Mouse (Mus musculus) kidney, embryonic 14.5 days (tissue): ENCODE measurements at regions not wholly inside any gene's neighbourhood (a gene's known extent, or its start where the extent isn't known, plus 50 kb on each side); places are given as distances from the start of the nearest gene placed in this dataset.

ENCODE experiments used
- ATAC-seq: fragments of 200-750 bp; cut with Nextera tagmentation; 2 replicates; pipeline ENCODE4 v1.8.0; 2017; ENCODE audit warnings: moderate number of reproducible peaks, mild to moderate bottlenecking, moderate TSS enrichment, moderate library complexity; ENCODE audit not compliant: low FRiP score, low TSS enrichment
- H3K27ac ChIP-seq: fragments of 300-500 bp; sonication (generic); 2 replicates; pipeline ENCODE4 v1.5.1; 2014; ENCODE audit warnings: low read depth, mild to moderate bottlenecking, low read length, moderate library complexity, mixed read lengths
- H3K27me3 ChIP-seq: fragments of 300-500 bp; sonication (generic); 2 replicates; pipeline ENCODE4 v1.6.1; 2014; ENCODE audit warnings: mild to moderate bottlenecking, low read length; ENCODE audit not compliant: control insufficient read depth, insufficient read depth
- H3K36me3 ChIP-seq: fragments of 300-500 bp; sonication (generic); 2 replicates; pipeline ENCODE4 v1.6.1; 2014; ENCODE audit warnings: low read length, mixed read lengths; ENCODE audit not compliant: control insufficient read depth, insufficient read depth
- H3K4me1 ChIP-seq: fragments of 300-500 bp; sonication (generic); 2 replicates; pipeline ENCODE4 v1.6.1; 2014; ENCODE audit warnings: low read length, mixed read lengths; ENCODE audit not compliant: control insufficient read depth, insufficient read depth
- H3K4me2 ChIP-seq: fragments of 300-500 bp; sonication (generic); replicated peaks from 2 replicates; pipeline ENCODE4 v1.6.1; 2014; ENCODE audit warnings: low read depth, mild to moderate bottlenecking, low read length
- H3K4me3 ChIP-seq: fragments of 300-500 bp; sonication (generic); 2 replicates; pipeline ENCODE4 v1.5.1; 2014; ENCODE audit warnings: mild to moderate bottlenecking, low read length
- H3K9ac ChIP-seq: fragments of 300-500 bp; sonication (generic); 2 replicates; pipeline ENCODE4 v1.6.1; 2014; ENCODE audit warnings: low read depth, mild to moderate bottlenecking, low read length, moderate library complexity
- H3K9me3 ChIP-seq: fragments of 300-500 bp; sonication (generic); 2 replicates; pipeline ENCODE4 v1.6.1; 2016; ENCODE audit warnings: low read length; ENCODE audit not compliant: control insufficient read depth
- WGBS: fragments of 180-500 bp; shearing (Covaris S2); extraction: QIAGEN DNeasy Blood & Tissue Kit; methylation state at CpG from one replicate; pipeline ENCODE4 v1.1.7; 2014; 5-methylcytosine and 5-hydroxymethylcytosine counted together

GRCm38 (mm10) chr3:147041201-147041600 is 189.0 kb downstream of the Ttll7 start:
- Histone ChIP-seq H3K4me1 (no peaks in the 10 kb centered on the region), H3K4me2 (no peak overlapping the region), H3K27ac (no peak overlapping the region), H3K27me3 (no peaks in the 10 kb centered on the region), H3K9me3 (no peaks in the 10 kb centered on the region), H3K4me3 (no peak overlapping the region), H3K36me3 (no peaks in the 10 kb centered on the region), H3K9ac (no peak overlapping the region)
- 92% methylated on average over 4 of the region's 4 CpGs for WGBS
- no peak for ATAC-seq

- Histone ChIP-seq H3K9me3 (no peaks in the 10 kb centered on the region), H3K9ac (no peak overlapping the region), H3K27me3 (no peaks in the 10 kb centered on the region), H3K4me2 (no peak overlapping the region), H3K4me3 (no peak overlapping the region), H3K4me1 (no peaks in the 10 kb centered on the region), H3K36me3 (no peaks in the 10 kb centered on the region), H3K27ac (no peak overlapping the region)
- no peak for ATAC-seq
- 85% methylated on average over 3 of the region's 3 CpGs for WGBS
Measured at GRCm38 (mm10) chr3:147042911-147043310, 190.7 kb downstream of the Ttll7 start.

- no peak overlapping the region for H3K4me2 ChIP-seq
- ATAC-seq = no peak
- H3K4me1 ChIP-seq = no peaks in the 10 kb centered on the region
- peaks cover 2% of the 10 kb centered on the region; the same call in 1 of the 2 replicates for H3K9me3 ChIP-seq
- no peak overlapping the region for H3K4me3 ChIP-seq
- no peaks in the 10 kb centered on the region for H3K27me3 ChIP-seq
- H3K9ac ChIP-seq = no peak overlapping the region
- no peak overlapping the region; the same call in 1 of the 2 replicates for H3K27ac ChIP-seq
- WGBS = 74% methylated on average over 2 of the region's 2 CpGs
- no peaks in the 10 kb centered on the region for H3K36me3 ChIP-seq
Measured at GRCm38 (mm10) chr3:147046634-147047033, 194.5 kb downstream of the Ttll7 start.

GRCm38 (mm10) chr3:147054157-147054838 is 202.1 kb downstream of the Ttll7 start:
- peak overlapping the region; percentile 57; the same call in 1 of the 2 replicates for H3K27ac ChIP-seq
- ATAC-seq = peak; percentile 71; the same call in 1 of the 2 replicates
- no peak overlapping the region for H3K9ac ChIP-seq

GRCm38 (mm10) chr3:147057874-147058273 is 205.7 kb downstream of the Ttll7 start:
- Histone ChIP-seq H3K4me1 (no peaks in the 10 kb centered on the region), H3K36me3 (no peaks in the 10 kb centered on the region), H3K4me2 (no peak overlapping the region), H3K9me3 (no peaks in the 10 kb centered on the region), H3K4me3 (no peak overlapping the region), H3K27ac (no peak overlapping the region), H3K9ac (no peak overlapping the region), H3K27me3 (no peaks in the 10 kb centered on the region)
- 79% methylated on average over 3 of the region's 3 CpGs for WGBS
- ATAC-seq = no peak

More at GRCm38 (mm10) chr3:147054157-147054838, 202.1 kb downstream of the Ttll7 start:
- H3K9me3 ChIP-seq = peaks cover 2% of the 10 kb centered on the region; the same call in 1 of the 2 replicates
- H3K4me3 ChIP-seq = no peak overlapping the region
- no peaks in the 10 kb centered on the region for H3K4me1 ChIP-seq
- H3K27me3 ChIP-seq = no peaks in the 10 kb centered on the region
- H3K36me3 ChIP-seq = no peaks in the 10 kb centered on the region
- H3K4me2 ChIP-seq = no peak overlapping the region
- WGBS = 43% methylated on average over 8 of the region's 8 CpGs

- ATAC-seq = no peak
- Histone ChIP-seq H3K36me3 (no peaks in the 10 kb centered on the region), H3K4me2 (no peak overlapping the region), H3K4me3 (no peak overlapping the region), H3K4me1 (no peaks in the 10 kb centered on the region), H3K27ac (no peak overlapping the region), H3K9ac (no peak overlapping the region), H3K9me3 (no peaks in the 10 kb centered on the region), H3K27me3 (no peaks in the 10 kb centered on the region)
- WGBS = 89% methylated on average over 8 of the region's 8 CpGs
Measured at GRCm38 (mm10) chr3:147060659-147061058, 208.5 kb downstream of the Ttll7 start.

- no peaks in the 10 kb centered on the region for H3K36me3 ChIP-seq
- no peaks in the 10 kb centered on the region for H3K9me3 ChIP-seq
- no peaks in the 10 kb centered on the region for H3K27me3 ChIP-seq
- no peak overlapping the region for H3K4me2 ChIP-seq
- WGBS = 84% methylated on average over 7 of the region's 7 CpGs
- H3K4me3 ChIP-seq = no peak overlapping the region
- no peak overlapping the region for H3K27ac ChIP-seq
- no peak for ATAC-seq
- no peaks in the 10 kb centered on the region for H3K4me1 ChIP-seq
- H3K9ac ChIP-seq = no peak overlapping the region
Measured at GRCm38 (mm10) chr3:147062451-147062850, 210.3 kb downstream of the Ttll7 start.

- Histone ChIP-seq H3K9ac (no peak overlapping the region), H3K4me3 (no peak overlapping the region), H3K4me1 (no peaks in the 10 kb centered on the region), H3K27me3 (no peaks in the 10 kb centered on the region), H3K4me2 (no peak overlapping the region), H3K36me3 (no peaks in the 10 kb centered on the region), H3K27ac (no peak overlapping the region), H3K9me3 (no peaks in the 10 kb centered on the region)
- ATAC-seq = no peak
- WGBS = 76% methylated on average over 16 of the region's 16 CpGs
Measured at GRCm38 (mm10) chr3:147063578-147064442, 211.6 kb downstream of the Ttll7 start.

GRCm38 (mm10) chr3:147064443-147064868 is 212.3 kb downstream of the Ttll7 start:
- no peak overlapping the region for H3K4me3 ChIP-seq
- 62% methylated on average over 3 of the region's 3 CpGs for WGBS
- H3K36me3 ChIP-seq = no peaks in the 10 kb centered on the region
- H3K27me3 ChIP-seq = no peaks in the 10 kb centered on the region
- ATAC-seq = no peak
- no peaks in the 10 kb centered on the region for H3K4me1 ChIP-seq
- H3K9ac ChIP-seq = no peak overlapping the region
- no peaks in the 10 kb centered on the region for H3K9me3 ChIP-seq
- H3K27ac ChIP-seq = no peak overlapping the region
- H3K4me2 ChIP-seq = no peak overlapping the region
